Mouse (Mus musculus) B cell, adult (primary cell): ENCODE measurements around the gene Btbd35f29. TPM values are rescaled to one million over a fixed set of nuclear protein-coding genes. Genes with fewer than 3 reads are reported as not detected.

Experiments
- total RNA-seq: library from RNA; stranded (reverse); gene quantifications from 4 replicates; pipeline ENCODE4 v1.2.4, GENCODE M21; 2023; ENCODE audit not compliant: inconsistent age

Gene Btbd35f29
- total RNA-seq: not detected in 4 replicates

GRCm38 (mm10) chrX:31117374-31117773, at the start of gene Btbd35f29:
Gene Btbd35f29 (plus strand): TSS chrX:31117674.

Other genes with a start within 250 kb of the Btbd35f29 start
- gene Spin2f, start 136.2 kb downstream of the Btbd35f29 start, total RNA-seq: not detected in 4 replicates
- not detected in 4 replicates for gene Btbd35f26, start 218.8 kb downstream of the Btbd35f29 start, total RNA-seq